Mouse (Mus musculus) urinary bladder, postnatal 10 days (tissue): ENCODE data around the gene Gpr153.
A peak's percentile ranks its signal among the peaks of the same experiment; 100 is the strongest.

Source experiments
- DNase-seq: peaks from one replicate; pipeline ENCODE4 v3.0.0; 2022; ENCODE audit warnings: low spot score

Gpr153 gene

GRCm38 (mm10) chr4:152287317-152288120, 13.5 kb downstream of the Gpr153 start:
- DNase-seq = no peak

GRCm38 (mm10) chr4:152288398-152288945, 14.4 kb downstream of the Gpr153 start:
- DNase-seq = no peak

GRCm38 (mm10) chr4:152290385-152290784, 16.4 kb downstream of the Gpr153 start:
- no peak for DNase-seq

GRCm38 (mm10) chr4:152290991-152291390, 17.0 kb downstream of the Gpr153 start:
- no peak for DNase-seq

- DNase-seq = no peak
These were observed 17.5 kb downstream of the Gpr153 start, which contains the start of gene Hes3 for GRCm38 (mm10) chr4:152291562-152291961. Hes3 (minus strand) TSS chr4:152291662.

- DNase-seq = no peak
These were observed 18.2 kb downstream of the Gpr153 start for GRCm38 (mm10) chr4:152292102-152292765.

GRCm38 (mm10) chr4:152294188-152294929, 20.3 kb downstream of the Gpr153 start:
- DNase-seq = no peak

- DNase-seq = no peak
These were observed 21.9 kb downstream of the Gpr153 start for GRCm38 (mm10) chr4:152295916-152296315.

- no peak for DNase-seq
These were observed 22.3 kb downstream of the Gpr153 start for GRCm38 (mm10) chr4:152296371-152296770.

GRCm38 (mm10) chr4:152296874-152297861, 23.1 kb downstream of the Gpr153 start, which contains the start of gene Icmt:
Icmt (plus strand) TSS chr4:152297227.
- DNase-seq = peak; percentile 99

GRCm38 (mm10) chr4:152298836-152299235, 24.8 kb downstream of the Gpr153 start:
- DNase-seq = no peak

- DNase-seq = no peak
These were observed 26.3 kb downstream of the Gpr153 start for GRCm38 (mm10) chr4:152300375-152300774.

- no peak for DNase-seq
These were observed 28.0 kb downstream of the Gpr153 start for GRCm38 (mm10) chr4:152302012-152302411.

GRCm38 (mm10) chr4:152303172-152303571, 29.1 kb downstream of the Gpr153 start:
- no peak for DNase-seq

GRCm38 (mm10) chr4:152304685-152305084, 30.7 kb downstream of the Gpr153 start:
- DNase-seq = no peak

GRCm38 (mm10) chr4:152305991-152306390, 32.0 kb downstream of the Gpr153 start:
- no peak for DNase-seq

GRCm38 (mm10) chr4:152307542-152307941, 33.5 kb downstream of the Gpr153 start:
- DNase-seq = no peak

- no peak for DNase-seq
These were observed 38.2 kb downstream of the Gpr153 start for GRCm38 (mm10) chr4:152312186-152312585.

- no peak for DNase-seq
These were observed 39.2 kb downstream of the Gpr153 start for GRCm38 (mm10) chr4:152313211-152313632.

GRCm38 (mm10) chr4:152313934-152314333, 39.9 kb downstream of the Gpr153 start:
- DNase-seq = no peak
